In the genomic region with DNA sequence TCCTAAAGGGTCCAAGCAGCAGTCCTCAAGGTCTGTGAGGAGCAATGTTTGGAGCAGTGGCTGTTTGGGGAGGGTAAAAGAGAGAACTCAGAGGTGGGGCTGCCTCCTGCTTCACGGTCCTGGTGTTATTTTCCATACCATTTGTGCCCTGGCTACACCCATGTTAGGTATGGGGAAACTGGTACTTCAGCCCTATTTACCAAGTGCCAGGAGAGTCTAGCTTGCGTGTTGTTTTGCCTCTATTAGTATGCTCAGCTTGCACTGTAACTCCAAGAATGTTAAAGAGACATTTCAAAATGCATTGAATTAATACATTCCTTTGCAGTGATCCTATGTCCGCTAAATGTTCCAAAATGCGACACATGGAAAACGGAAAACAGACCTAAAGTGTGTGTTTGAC, we compare ENCODE assay signal across 16 mouse cellular contexts. TPM values are rescaled to one million over a fixed set of nuclear protein-coding genes. Genes with fewer than 3 reads are reported as not detected.
DNase-seq lines count a peak whose midpoint lies in the region; ATAC-seq lines count a peak whose summit lies in the region.
"Had no signal": no experiment of that assay in that cellular context is flagged by ENCODE, and none has a peak within 500 bp of the region (broad histone marks: within the 10 kb centered on the region; RNA-seq: fewer than 3 reads in every experiment).

No protein-coding gene starts in this region.

- no peak overlapping the region for H3K4me2 ChIP-seq in midbrain, embryonic 11.5 days
- no peak overlapping the region for H3K4me2 ChIP-seq in midbrain, embryonic 14.5 days (ENCODE audit: low read length)
- no peak overlapping the region for H3K4me2 ChIP-seq in stomach, embryonic 16.5 days (ENCODE audit: low read depth, low read length)
- H3K4me2 ChIP-seq: embryonic facial prominence, embryonic 13.5 days; forebrain, embryonic 15.5 days; heart, embryonic 13.5 days; hindbrain, embryonic 15.5 days had no signal

- no peaks in the 10 kb centered on the region for H3K27me3 ChIP-seq in midbrain, embryonic 11.5 days (ENCODE audit: control insufficient read depth, insufficient read depth, low read length)
- no peaks in the 10 kb centered on the region for H3K27me3 ChIP-seq in midbrain, embryonic 14.5 days (ENCODE audit: control insufficient read depth, insufficient read depth, low read length)
- no peaks in the 10 kb centered on the region for H3K27me3 ChIP-seq in stomach, embryonic 16.5 days (ENCODE audit: control insufficient read depth, insufficient read depth, low read length)
- H3K27me3 ChIP-seq: CH12.LX; embryonic facial prominence, embryonic 13.5 days; forebrain, embryonic 15.5 days; heart, embryonic 13.5 days; hindbrain, embryonic 15.5 days had no signal

- DNase-seq in lung, adult 18-20 months, result peak; percentile 33 to 63
- no peak for DNase-seq in lung, postnatal 14 days
- DNase-seq in midbrain, embryonic 11.5 days (ENCODE audit: low spot score, missing footprints), result peak; percentile 19
- DNase-seq in midbrain, embryonic 14.5 days, result no peak
- no peak for DNase-seq in liver
- DNase-seq: cerebellum, adult 8-10 months; cerebellum, postnatal 25 days; gastrocnemius, postnatal 36 days had no signal

- no peak overlapping the region for H3K4me3 ChIP-seq in midbrain, embryonic 11.5 days (ENCODE audit: low read depth, low read length)
- no peak overlapping the region for H3K4me3 ChIP-seq in midbrain, embryonic 14.5 days (replicated peaks; ENCODE audit: low read depth, low read length)
- H3K4me3 ChIP-seq in stomach, embryonic 16.5 days (replicated peaks; ENCODE audit: low read length), result no peak overlapping the region
- H3K4me3 ChIP-seq: embryonic facial prominence, embryonic 13.5 days; forebrain, embryonic 15.5 days; heart, embryonic 13.5 days; hindbrain, embryonic 15.5 days had no signal

- H3K27ac ChIP-seq in midbrain, embryonic 11.5 days (ENCODE audit: low read depth, low read length), result no peak overlapping the region
- no peak overlapping the region for H3K27ac ChIP-seq in midbrain, embryonic 14.5 days (replicated peaks; ENCODE audit: low read depth, low read length)
- H3K27ac ChIP-seq in stomach, embryonic 16.5 days (ENCODE audit: low read length), result peak overlapping the region; percentile 40; the same call in 1 of the 2 replicates
- H3K27ac ChIP-seq: embryonic facial prominence, embryonic 13.5 days; forebrain, embryonic 15.5 days; heart, embryonic 13.5 days; hindbrain, embryonic 15.5 days had no signal

- no peaks in the 10 kb centered on the region for H3K9me3 ChIP-seq in midbrain, embryonic 11.5 days (ENCODE audit: control insufficient read depth, low read length)
- H3K9me3 ChIP-seq in midbrain, embryonic 14.5 days (ENCODE audit: control insufficient read depth, low read length), result no peaks in the 10 kb centered on the region
- no peaks in the 10 kb centered on the region for H3K9me3 ChIP-seq in stomach, embryonic 16.5 days (replicated peaks; ENCODE audit: control insufficient read depth, low read length)
- H3K9me3 ChIP-seq: embryonic facial prominence, embryonic 13.5 days; forebrain, embryonic 15.5 days; heart, embryonic 13.5 days; hindbrain, embryonic 15.5 days had no signal

- no peak for ATAC-seq in midbrain, embryonic 11.5 days (ENCODE audit: low FRiP score)
- ATAC-seq in midbrain, embryonic 14.5 days (ENCODE audit: low FRiP score, low TSS enrichment), result no peak
- no peak for ATAC-seq in stomach, embryonic 16.5 days (ENCODE audit: insufficient read depth, low FRiP score)
- no peak for ATAC-seq in inflammation-experienced regulatory T-cells, adult 6 months
- ATAC-seq: forebrain, embryonic 15.5 days had no signal

- H3K9ac ChIP-seq in midbrain, embryonic 11.5 days (ENCODE audit: low read length), result no peak overlapping the region
- H3K9ac ChIP-seq in midbrain, embryonic 14.5 days (replicated peaks; ENCODE audit: low read length), result no peak overlapping the region
- H3K9ac ChIP-seq in stomach, embryonic 16.5 days (ENCODE audit: low read length), result no peak overlapping the region
- H3K9ac ChIP-seq: embryonic facial prominence, embryonic 13.5 days; forebrain, embryonic 15.5 days; heart, embryonic 13.5 days; hindbrain, embryonic 15.5 days had no signal

- H3K4me1 ChIP-seq in midbrain, embryonic 11.5 days (ENCODE audit: control insufficient read depth, insufficient read depth, low read length), result no peaks in the 10 kb centered on the region
- no peaks in the 10 kb centered on the region for H3K4me1 ChIP-seq in midbrain, embryonic 14.5 days (ENCODE audit: control insufficient read depth, insufficient read depth, low read length)
- H3K4me1 ChIP-seq in stomach, embryonic 16.5 days (ENCODE audit: control insufficient read depth, insufficient read depth, low read length), result 0 out of 2 replicates have a peak, but pooled peaks cover 2% of the 10 kb centered on the region
- H3K4me1 ChIP-seq: forebrain, embryonic 15.5 days; hindbrain, embryonic 15.5 days had no signal

- no peaks in the 10 kb centered on the region for H3K36me3 ChIP-seq in midbrain, embryonic 11.5 days (ENCODE audit: control insufficient read depth, insufficient read depth, low read length)
- H3K36me3 ChIP-seq in midbrain, embryonic 14.5 days (ENCODE audit: control insufficient read depth, insufficient read depth, low read length), result no peaks in the 10 kb centered on the region
- H3K36me3 ChIP-seq in stomach, embryonic 16.5 days (ENCODE audit: control insufficient read depth, insufficient read depth, low read length), result no peaks in the 10 kb centered on the region
- H3K36me3 ChIP-seq: embryonic facial prominence, embryonic 13.5 days; forebrain, embryonic 15.5 days; heart, embryonic 13.5 days; hindbrain, embryonic 15.5 days had no signal

- 90% methylated on average over 5 of the region's 5 CpGs for WGBS in midbrain, embryonic 11.5 days
- 89% methylated on average over 5 of the region's 5 CpGs for WGBS in midbrain, embryonic 14.5 days
- WGBS in stomach, embryonic 16.5 days, result 65% methylated on average over 5 of the region's 5 CpGs

RNA-seq across cellular contexts. Expression of a gene that starts 41.2 kb away (rescaled TPM):
- 0.05 TPM in 1 of 2 replicates, not detected in the other for polyA plus RNA-seq in midbrain, embryonic 11.5 days (2014; fragmentation: Nextera tagmentation; extraction: Ambion mirVana)
- not detected in 2 replicates for polyA plus RNA-seq in midbrain, embryonic 14.5 days (2014; fragmentation: Nextera tagmentation; extraction: Ambion mirVana)
- 0.94 and 1.4 TPM in 2 replicates for polyA plus RNA-seq in stomach, embryonic 16.5 days (2015; fragmentation: Nextera tagmentation; extraction: Ambion mirVana)
- not detected for polyA plus RNA-seq in inflammation-experienced regulatory T-cells, adult 6 months (2017; shearing (Covaris generic))
- polyA plus RNA-seq: forebrain, embryonic 15.5 days; hindbrain, embryonic 11.5 days; hindbrain, embryonic 15.5 days had no signal

RNA-seq across cellular contexts. Expression of a gene that starts 55.7 kb away (rescaled TPM):
- 0.52 and 0.57 TPM in 2 replicates for polyA plus RNA-seq in midbrain, embryonic 11.5 days (2014; fragmentation: Nextera tagmentation; extraction: Ambion mirVana)
- polyA plus RNA-seq in midbrain, embryonic 14.5 days (2014; fragmentation: Nextera tagmentation; extraction: Ambion mirVana), result 0.28 and 0.36 TPM in 2 replicates
- 13.3 and 14.3 TPM in 2 replicates for polyA plus RNA-seq in stomach, embryonic 16.5 days (2015; fragmentation: Nextera tagmentation; extraction: Ambion mirVana)
- 1 to 10 TPM; 1.3 to 2.0 (median 1.7) TPM for polyA plus RNA-seq in inflammation-experienced regulatory T-cells, adult 6 months (2017; shearing (Covaris generic))

Comparison
In these comparisons a context has a peak if more than half of its experiments do, and no peak if none do; other contexts are left out.
1. DNase-seq: peak in lung, adult 18-20 months (2 of 2) and midbrain, embryonic 11.5 days (single experiment); none in lung, postnatal 14 days (single experiment), midbrain, embryonic 14.5 days (single experiment) and liver (single experiment).